Mouse (Mus musculus) ES-Bruce4 (cell line): ENCODE measurements around the gene Iqcj. TPM values are rescaled to one million over a fixed set of nuclear protein-coding genes. Genes with fewer than 3 reads are reported as not detected.

Experiments used
- H3K27ac ChIP-seq: 2 replicates; pipeline ENCODE4 v1.5.1; 2012; ENCODE audit warnings: low read length, inconsistent platforms; ENCODE audit not compliant: insufficient read depth
- H3K27me3 ChIP-seq: 2 replicates; pipeline ENCODE4 v1.6.1; 2012; ENCODE audit warnings: mild to moderate bottlenecking, low read length, inconsistent platforms; ENCODE audit not compliant: control insufficient read depth, poor library complexity, insufficient read depth, severe bottlenecking
- H3K36me3 ChIP-seq: 2 replicates; pipeline ENCODE4 v1.6.1; 2012; ENCODE audit warnings: inconsistent platforms, mild to moderate bottlenecking, low read length, moderate library complexity; ENCODE audit not compliant: control insufficient read depth, poor library complexity, insufficient read depth, severe bottlenecking
- H3K4me1 ChIP-seq: one replicate; pipeline ENCODE4 v1.8.1; 2011; ENCODE audit warnings: low read length; ENCODE audit not compliant: control insufficient read depth, insufficient read depth
- H3K4me3 ChIP-seq: 2 replicates; pipeline ENCODE4 v1.5.1; 2011; ENCODE audit warnings: low read depth, mild to moderate bottlenecking, low read length
- H3K9ac ChIP-seq: 2 replicates; pipeline ENCODE4 v1.6.1; 2012; ENCODE audit warnings: low read depth, mild to moderate bottlenecking, inconsistent platforms; ENCODE audit not compliant: poor library complexity, severe bottlenecking
- H3K9me3 ChIP-seq: replicated peaks from 2 replicates; pipeline ENCODE4 v1.6.1; 2012; ENCODE audit warnings: mild to moderate bottlenecking, low read length, inconsistent platforms; ENCODE audit not compliant: control insufficient read depth, poor library complexity, insufficient read depth, severe bottlenecking
- CTCF ChIP-seq: IDR thresholded peaks from one replicate; pipeline ENCODE4 v1.8.1; 2011; ENCODE audit warnings: low read depth, low read length
- EP300 ChIP-seq: IDR thresholded peaks from 2 replicates; pipeline ENCODE4 v1.6.1; 2011; ENCODE audit warnings: low read depth, low read length; ENCODE audit not compliant: insufficient read depth
- POLR2A ChIP-seq: IDR thresholded peaks from one replicate; pipeline ENCODE4 v1.8.1; 2011; ENCODE audit warnings: low read length; ENCODE audit not compliant: insufficient read depth
- polyA plus RNA-seq: library from polyadenylated mRNA; stranded (reverse); fragments of >200 nt; gene quantifications from 2 replicates; pipeline ENCODE4 v1.2.4, GENCODE M21; 2011; ENCODE audit warnings: low read depth; ENCODE audit not compliant: missing spikeins, insufficient read depth, insufficient read length

Gene Iqcj
- polyA plus RNA-seq, 1 experiment = not detected

DNA sequence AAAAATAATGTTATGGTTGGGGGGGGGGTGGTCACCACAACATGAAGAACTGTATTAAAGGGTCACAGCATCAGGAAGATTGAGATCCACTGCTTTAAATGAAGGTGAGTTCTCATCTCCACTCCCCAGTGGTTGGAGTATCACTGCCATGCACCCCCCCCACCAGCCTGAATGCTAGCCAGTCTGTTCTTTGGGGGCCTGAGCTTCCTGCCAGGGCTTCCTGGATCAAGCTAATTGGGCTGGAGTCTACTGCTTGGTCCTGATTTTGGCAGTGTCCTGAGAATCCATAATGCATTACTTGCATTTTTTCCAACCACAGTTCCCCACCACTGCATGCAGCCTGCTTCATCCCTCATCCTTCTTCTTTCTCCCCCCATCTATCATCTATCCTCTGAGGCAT, 68.7 kb downstream of the Iqcj start:
- H3K9me3 ChIP-seq = no peaks in the 10 kb centered on the region
- H3K27me3 ChIP-seq = no peaks in the 10 kb centered on the region; the same call in 1 of the 2 replicates
- TF ChIP-seq EP300 = no peak
- TF ChIP-seq CTCF = no peak
- TF ChIP-seq POLR2A = no peak
- no peak overlapping the region for H3K4me3 ChIP-seq
- no peak overlapping the region for H3K9ac ChIP-seq
- H3K27ac ChIP-seq = no peak overlapping the region
- no peaks in the 10 kb centered on the region for H3K36me3 ChIP-seq
- no peaks in the 10 kb centered on the region for H3K4me1 ChIP-seq

GRCm38 (mm10) chr3:67961934-67962639, 70.1 kb downstream of the Iqcj start:
- Histone ChIP-seq H3K9me3 (no peaks in the 10 kb centered on the region), H3K27ac (no peak overlapping the region), H3K9ac (no peak overlapping the region), H3K36me3 (no peaks in the 10 kb centered on the region), H3K27me3 (no peaks in the 10 kb centered on the region; the same call in 1 of the 2 replicates), H3K4me3 (no peak overlapping the region), H3K4me1 (no peaks in the 10 kb centered on the region)
- TF ChIP-seq EP300 (no peak), POLR2A (no peak), CTCF (no peak)

DNA sequence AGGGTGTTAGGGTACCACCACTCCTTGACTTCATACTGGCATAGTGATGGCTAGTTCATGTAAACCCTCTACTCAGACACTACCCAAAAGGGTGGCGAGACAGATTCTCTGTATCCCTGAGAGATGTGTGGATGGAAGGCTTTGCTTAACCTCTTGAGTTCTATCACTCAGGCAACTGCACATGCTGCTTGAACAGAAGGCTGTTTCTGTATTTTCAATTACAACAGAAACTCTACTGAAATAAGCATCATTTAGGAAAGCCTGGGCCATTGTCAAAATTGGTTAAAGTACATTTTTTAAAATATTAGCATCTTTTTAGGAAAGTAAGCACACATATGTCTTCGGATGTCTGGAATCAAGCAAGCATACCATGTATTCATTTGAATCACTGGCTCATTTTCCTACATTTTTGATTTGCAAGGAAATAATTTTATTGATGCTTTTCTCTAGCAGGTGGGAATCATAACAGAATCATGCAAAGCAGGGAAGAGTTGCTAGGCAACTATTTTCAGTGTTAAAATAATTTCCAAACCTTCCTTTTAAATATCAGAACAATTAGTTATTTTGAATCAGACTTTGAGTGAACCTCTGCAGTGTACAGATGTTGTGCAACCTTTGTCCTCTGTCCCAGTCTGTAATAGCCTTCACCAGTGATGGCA, 82.4 kb downstream of the Iqcj start:
- TF ChIP-seq EP300 = no peak
- TF ChIP-seq POLR2A = no peak
- no peak for TF ChIP-seq CTCF
- Histone ChIP-seq H3K4me1 (no peaks in the 10 kb centered on the region), H3K27me3 (no peaks in the 10 kb centered on the region), H3K36me3 (no peaks in the 10 kb centered on the region), H3K27ac (no peak overlapping the region), H3K9ac (no peak overlapping the region), H3K9me3 (peaks cover 10% of the 10 kb centered on the region), H3K4me3 (no peak overlapping the region)

- TF ChIP-seq CTCF (no peak), POLR2A (no peak), EP300 (no peak)
- H3K27me3 ChIP-seq = no peaks in the 10 kb centered on the region
- no peaks in the 10 kb centered on the region for H3K36me3 ChIP-seq
- no peaks in the 10 kb centered on the region for H3K4me1 ChIP-seq
- no peak overlapping the region for H3K4me3 ChIP-seq
- no peak overlapping the region for H3K27ac ChIP-seq
- H3K9ac ChIP-seq = no peak overlapping the region
- no peaks in the 10 kb centered on the region for H3K9me3 ChIP-seq
These were observed 88.0 kb downstream of the Iqcj start for GRCm38 (mm10) chr3:67980006-67980405.

- no peaks in the 10 kb centered on the region for H3K9me3 ChIP-seq
- H3K9ac ChIP-seq = no peak overlapping the region
- H3K36me3 ChIP-seq = no peaks in the 10 kb centered on the region
- no peaks in the 10 kb centered on the region for H3K4me1 ChIP-seq
- H3K27ac ChIP-seq = no peak overlapping the region
- no peaks in the 10 kb centered on the region for H3K27me3 ChIP-seq
- TF ChIP-seq CTCF (no peak), EP300 (no peak), POLR2A (no peak)
- H3K4me3 ChIP-seq = no peak overlapping the region
These were observed 91.3 kb downstream of the Iqcj start for GRCm38 (mm10) chr3:67983329-67983728.

DNA sequence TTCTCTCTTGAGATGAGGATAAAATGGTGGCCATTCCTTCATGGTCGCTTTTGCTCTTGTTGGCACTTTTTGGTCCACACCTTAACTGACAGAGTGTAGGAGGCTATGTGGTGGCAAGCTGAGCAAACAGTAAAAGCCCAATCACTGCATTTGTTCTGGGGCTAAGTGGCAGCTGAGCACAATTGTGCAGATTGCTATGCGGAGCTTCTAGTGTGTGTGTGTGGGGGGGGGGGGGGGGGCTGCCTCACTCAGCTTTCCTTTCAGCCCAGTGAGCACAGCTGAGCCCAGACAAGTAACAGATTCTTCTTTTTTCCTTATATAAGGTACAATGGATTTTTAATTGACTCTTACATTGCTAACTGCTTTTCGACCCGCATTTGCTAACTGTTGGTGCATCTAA, 110.4 kb downstream of the Iqcj start:
- H3K27ac ChIP-seq = no peak overlapping the region

More for the DNA sequence above, 110.4 kb downstream of the Iqcj start:
- no peaks in the 10 kb centered on the region for H3K4me1 ChIP-seq
- H3K36me3 ChIP-seq = no peaks in the 10 kb centered on the region
- TF ChIP-seq CTCF (no peak), EP300 (no peak), POLR2A (no peak)
- H3K4me3 ChIP-seq = no peak overlapping the region
- H3K9ac ChIP-seq = no peak overlapping the region
- H3K9me3 ChIP-seq = no peaks in the 10 kb centered on the region
- H3K27me3 ChIP-seq = no peaks in the 10 kb centered on the region
